Mouse (Mus musculus) hindlimb bud, embryonic 11.5 days (tissue): ENCODE results near the gene Fbxl19.
A peak's percentile ranks its signal among the peaks of the same experiment; 100 is the strongest.

Source experiments
- DNase-seq: peaks from one replicate; pipeline ENCODE4 v3.0.0-alpha.2; 2012; ENCODE audit warnings: low read depth, low spot score; ENCODE audit errors: extremely low spot score

The Fbxl19 gene

DNA sequence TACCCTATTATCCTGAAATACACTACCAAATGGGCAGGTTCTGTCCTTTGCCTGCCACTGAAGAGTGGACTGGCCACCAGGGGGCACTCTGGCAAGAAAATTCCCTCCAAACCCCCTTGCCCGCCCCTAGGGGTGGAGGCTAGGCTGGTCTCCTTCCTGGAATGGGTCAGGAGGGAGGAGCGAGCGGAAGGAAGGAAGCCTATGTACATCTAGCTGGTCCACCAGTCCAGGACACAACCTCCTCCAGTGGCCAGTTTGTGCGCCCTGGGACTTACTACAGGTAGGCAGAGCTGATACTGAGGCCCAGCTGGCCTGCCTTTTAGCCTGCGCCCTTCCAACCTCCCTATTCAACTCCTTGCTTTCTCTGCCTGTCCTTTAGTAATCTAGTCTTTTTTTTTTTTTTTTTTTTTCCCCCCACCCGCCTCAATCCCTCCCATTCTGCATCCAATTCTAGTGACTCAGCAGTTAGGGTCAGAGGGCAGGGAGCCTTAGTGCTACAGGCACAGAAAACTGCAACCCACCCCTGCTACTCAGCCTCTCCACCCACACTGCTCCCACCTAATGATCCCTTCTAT is 56.2 kb downstream of the Fbxl19 start, which contains the start of gene Hsd3b7:
TSS of gene Hsd3b7 (plus strand) at position 170 of the 575 bp plus-strand sequence.
- DNase-seq: peak; percentile 70

DNA sequence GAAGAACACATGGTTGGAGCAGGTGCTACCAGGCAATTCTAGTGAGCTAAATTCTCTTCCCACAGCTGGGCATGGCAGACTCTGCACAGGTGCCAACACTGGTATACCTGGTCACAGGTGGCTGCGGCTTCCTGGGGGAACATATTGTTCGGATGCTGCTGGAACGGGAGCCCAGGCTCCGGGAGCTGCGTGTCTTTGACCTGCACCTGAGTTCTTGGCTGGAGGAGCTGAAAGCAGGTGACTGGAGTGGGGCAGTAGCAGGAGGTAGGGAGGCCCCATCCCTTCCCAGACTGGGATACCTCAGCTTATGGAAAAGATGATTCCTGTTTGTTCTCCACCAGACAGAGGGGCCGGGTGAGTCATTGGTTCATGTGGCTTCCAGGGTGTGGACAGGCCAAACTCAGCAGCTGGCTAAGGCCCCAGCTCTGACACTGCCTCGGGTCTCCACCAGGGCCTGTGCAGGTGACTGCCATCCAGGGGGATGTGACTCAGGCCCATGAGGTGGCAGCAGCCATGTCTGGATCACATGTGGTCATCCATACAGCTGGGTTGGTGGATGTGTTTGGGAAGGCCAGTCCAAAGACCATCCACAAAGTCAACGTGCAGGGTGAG is 56.8 kb downstream of the Fbxl19 start:
- no peak for DNase-seq

DNA sequence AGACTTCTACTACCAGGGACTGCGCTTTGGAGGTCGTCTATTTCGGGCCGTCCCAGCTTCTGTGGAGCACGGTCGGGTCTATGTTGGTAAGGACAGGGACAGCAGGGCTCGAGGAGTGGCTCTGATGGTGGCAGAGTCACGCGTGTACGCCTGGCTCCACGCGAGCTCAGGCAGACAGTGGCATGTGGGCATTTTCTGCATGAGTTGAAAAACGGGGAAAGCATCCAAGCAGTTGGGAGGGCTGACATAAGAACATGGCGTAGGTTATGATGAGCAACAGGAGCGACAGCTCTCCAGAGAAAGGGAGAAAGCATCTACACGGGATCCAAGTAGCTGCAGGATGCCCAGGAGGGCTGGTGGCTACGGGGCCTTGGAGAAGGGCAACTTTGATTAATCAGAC is 58.0 kb downstream of the Fbxl19 start:
- no peak for DNase-seq

DNA sequence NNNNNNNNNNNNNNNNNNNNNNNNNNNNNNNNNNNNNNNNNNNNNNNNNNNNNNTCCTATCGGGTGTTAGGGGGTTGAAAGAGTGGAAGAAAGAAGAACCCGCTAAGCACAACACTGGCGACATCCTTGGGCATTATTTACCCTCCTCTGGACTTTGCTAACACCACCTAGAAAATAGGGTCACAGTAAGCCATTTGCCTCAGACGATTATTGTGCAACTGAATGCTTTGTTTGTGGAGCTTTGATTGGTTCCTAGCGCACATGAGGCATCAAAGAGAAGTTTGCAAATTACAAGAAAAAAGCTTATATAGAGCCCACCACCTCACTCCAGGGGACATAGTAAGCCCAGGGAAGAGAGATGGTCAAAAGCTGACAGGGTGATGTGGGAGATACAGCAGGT is 64.5 kb downstream of the Fbxl19 start:
- no peak for DNase-seq

DNA sequence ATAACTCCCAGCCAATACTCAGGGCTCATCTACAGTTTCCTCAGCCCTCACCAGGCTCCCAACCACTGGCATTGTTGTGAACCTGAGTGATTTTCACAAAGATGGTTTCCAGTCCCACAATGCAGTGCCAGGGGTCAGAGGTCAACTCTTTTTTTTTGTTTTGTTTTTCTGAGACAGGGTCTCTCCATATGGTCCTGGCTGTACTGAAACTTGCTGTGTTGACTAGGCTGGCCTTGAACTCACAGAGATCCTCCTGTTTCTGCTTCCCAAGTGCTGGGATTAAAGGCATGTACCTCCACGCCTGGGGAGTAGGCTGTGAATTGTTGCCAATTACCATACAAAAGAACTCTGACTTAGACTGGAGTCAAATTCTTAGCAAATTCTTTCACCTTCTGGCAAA is 65.5 kb downstream of the Fbxl19 start:
- DNase-seq: no peak

DNA sequence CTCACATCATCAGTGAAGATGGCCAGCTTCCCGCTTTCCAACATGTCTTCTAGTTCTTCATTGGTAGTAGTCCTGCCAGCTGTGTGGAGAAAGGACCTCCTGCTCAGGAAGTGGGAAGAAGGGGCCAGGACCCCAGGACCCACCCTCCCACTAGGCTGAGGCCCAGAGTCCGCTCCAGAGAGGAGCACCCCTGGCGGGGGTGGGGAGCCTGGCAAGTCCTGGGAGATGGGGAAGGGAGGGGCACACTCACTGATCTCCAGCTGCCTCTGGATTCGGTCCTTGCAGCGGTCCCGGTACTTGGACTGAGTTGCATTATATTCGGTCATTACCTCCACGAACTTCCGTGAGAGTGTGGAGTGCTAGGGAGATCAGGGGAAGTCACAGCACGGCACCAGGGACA is 66.3 kb downstream of the Fbxl19 start:
- no peak for DNase-seq

DNA sequence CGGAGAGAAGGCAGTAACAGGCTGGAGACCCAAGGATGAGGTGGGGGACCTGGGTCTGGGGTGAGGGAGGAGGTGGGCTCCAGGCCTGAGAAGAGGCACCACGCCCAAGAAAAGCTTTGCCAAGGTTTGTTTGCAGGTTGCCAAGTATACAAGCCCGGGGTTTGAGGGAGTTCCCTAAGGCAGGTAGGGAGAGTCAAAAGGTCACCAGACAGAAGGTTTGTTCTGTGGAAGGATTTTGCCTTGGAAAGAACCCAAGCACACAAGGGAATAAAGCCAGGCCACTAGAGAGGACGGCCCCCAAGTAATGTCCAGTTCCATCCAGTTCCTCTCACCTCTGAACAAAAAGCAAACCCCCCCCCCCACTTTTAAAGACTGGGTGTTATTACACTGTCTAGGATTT is 66.9 kb downstream of the Fbxl19 start:
- DNase-seq: no peak

DNA sequence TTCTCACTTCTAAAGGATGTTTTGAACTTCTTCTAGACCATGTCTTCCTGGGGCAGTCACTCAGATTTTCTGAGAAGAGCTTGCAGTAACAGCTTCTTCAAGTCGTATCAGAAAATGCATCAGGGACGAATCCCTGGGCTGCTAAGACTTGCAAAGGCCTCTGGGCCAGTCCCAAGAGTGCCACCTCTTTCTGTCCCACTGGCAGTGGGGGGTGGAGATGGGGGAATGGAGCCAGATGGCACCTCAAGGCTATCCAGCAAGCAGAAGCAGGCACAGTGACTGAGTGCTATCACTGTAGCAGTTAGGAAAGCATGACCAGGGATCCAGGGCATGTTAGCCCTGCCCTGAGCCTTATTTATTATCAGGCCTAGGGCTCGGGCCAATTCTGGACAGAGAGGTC is 67.9 kb downstream of the Fbxl19 start:
- DNase-seq: no peak

DNA sequence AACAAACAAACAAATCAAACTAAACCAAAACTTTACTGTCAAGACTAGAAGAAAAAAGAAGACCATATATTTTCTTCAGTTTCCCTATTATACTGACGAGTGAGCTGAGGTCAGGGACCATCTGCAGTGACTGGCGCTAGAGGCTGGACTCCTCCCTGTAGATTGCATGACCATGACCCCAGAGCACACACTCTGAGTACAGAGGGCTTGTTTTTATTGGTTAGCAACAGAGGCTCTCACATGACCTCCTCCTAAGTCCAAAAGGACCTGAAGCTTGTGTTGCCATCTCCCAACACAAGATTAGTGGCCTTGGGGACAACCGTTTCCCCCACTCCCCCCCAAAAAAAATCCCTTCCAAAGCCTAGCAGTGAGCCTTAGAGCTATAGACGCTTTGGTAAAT is 69.5 kb downstream of the Fbxl19 start:
- DNase-seq: no peak

DNA sequence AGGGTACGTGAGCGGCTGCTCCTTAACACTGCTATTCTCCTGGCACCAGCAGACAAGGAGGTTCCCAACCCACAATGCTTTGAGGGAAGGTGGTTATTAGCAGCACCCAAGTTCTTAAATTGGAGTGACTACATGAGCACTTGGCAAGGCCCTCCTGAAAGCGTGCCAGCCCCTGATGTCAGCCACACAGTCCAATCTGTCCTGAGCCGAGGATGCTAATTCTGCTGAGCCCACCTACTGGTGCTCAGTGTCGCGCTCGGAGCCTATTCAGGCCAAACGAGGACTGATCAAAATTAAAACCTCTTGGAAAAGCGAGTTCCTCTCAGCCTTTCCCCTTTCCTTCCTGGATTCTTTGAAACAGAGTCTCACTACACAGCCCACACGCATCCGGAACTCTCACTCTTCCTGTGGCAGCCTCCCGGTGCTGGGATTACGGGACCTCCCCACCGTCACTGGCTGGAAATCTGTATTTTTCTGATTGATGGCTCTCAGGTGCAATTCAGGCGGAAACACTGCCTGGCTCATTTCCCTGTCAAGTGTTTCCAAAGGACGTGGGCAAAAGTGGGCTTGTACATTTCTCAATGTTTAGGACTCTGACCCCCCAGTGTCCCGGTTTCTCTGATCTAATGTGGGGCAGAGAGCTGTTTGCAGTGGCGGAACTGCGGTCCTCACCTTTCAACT is 70.0 kb downstream of the Fbxl19 start:
- no peak for DNase-seq

DNA sequence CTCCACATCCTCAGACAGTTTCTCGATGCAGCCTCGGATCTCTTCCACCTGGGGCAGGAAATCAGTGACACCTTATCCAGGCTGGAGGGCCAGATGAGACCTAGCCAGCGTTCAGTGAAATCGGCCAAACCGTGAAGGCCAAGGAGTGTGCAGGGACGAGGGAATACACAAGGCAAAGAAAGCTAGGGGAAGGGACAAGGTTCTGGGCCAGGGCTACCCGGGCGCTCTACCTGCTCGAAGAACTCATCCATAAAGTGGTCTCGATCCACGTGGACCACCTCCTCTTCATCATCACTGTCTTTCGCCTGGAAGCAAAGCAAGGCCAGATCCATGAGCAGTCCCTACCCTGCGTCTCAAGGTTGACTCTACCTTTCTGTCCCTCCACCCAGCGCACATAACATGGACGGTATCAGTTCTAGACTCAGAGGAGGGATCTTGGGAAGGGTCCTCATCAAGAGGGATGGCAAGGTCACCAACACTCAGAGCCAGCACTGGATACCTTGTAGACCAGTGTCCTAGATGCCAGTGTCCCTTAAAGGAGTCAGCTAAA is 70.8 kb downstream of the Fbxl19 start:
- no peak for DNase-seq

DNA sequence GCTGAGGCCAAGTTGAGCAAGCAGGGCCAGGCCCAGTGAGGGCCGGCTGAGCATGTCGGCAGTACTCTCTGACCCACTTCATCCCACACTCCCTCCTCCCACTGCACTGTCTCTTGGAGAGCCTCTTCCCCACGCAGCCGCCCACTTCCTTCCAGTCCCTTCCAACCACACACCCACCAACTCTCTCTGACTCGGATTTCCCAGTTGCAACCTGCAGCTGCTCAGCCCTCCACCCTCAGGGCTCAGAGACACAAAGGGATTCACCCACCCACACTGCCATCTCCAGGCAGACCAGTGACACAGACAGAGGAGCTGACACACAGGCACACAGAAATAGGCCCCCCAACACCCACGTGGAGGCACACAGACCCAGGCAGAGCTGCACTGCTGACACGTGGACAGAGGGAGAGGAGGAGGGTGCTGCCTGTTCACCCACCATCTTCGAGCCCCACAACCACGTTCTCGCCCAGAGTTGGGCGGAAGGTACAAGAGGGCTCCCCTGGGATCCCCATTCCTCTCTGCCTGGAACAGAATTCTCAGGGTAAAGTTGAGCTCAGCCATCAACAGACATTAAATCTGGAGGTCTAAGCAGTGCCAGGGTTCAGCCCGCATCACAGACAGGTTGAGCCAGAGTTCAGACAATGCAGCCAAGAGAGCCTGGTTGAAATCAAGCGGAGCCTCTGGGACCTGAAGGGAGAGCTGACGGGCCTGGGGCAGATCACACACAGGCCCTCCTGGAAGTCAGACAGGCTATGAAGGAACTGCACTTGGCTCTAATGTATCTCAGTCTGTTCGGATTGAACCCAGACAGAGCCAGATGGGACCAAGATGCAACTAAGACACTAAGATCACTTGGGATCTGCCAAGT is 71.8 kb downstream of the Fbxl19 start:
- no peak for DNase-seq

DNA sequence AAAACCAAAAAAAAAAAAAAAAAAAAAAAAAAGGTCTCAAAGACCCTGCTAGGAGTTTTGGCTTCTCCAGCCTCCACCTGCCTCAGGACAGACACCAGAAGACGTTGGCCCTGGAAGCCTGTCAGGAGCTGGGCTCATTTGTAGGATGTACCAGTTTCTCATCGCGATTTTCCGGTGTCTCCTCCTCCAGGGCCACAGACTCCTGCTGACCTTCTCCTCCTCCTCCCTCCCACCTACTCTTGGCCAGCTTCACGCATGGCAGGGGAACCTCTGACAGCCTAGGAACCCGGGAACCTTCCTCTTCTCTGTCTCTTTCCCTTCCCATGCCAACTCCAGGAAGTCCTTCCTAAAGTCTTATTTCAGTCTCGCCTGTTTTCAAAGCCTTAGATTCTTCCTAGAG is 72.7 kb downstream of the Fbxl19 start:
- DNase-seq: no peak

DNA sequence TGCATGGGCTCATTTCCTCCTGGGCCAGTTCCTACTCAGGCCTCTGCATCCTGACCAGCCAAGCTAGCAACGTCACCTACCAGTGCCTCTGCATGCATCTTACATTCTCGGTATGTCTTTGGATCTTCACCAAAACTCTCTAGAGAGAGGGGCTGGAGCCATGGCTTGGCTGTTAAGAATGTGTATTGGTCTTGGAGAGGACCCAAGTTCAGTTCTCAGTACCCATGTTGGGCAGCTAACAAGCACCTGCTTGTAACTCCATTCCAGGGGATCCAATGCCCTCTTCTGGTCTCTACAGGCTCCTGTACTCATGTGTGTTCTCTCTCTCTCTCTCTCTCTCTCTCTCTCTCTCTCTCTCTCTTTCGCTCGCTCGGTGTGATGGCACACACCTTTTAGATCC is 73.4 kb downstream of the Fbxl19 start:
- DNase-seq: no peak
